Mouse (Mus musculus) lung, postnatal 0 days (tissue): Measurements from ENCODE around the gene Nfu1.

Source experiments
- CTCF ChIP-seq: IDR thresholded peaks from 2 replicates; pipeline ENCODE4 v1.5.1; 2016; ENCODE audit warnings: antibody characterized with exemption, mild to moderate bottlenecking
- EP300 ChIP-seq: IDR thresholded peaks from 2 replicates; pipeline ENCODE4 v1.6.1; 2016; ENCODE audit warnings: antibody characterized with exemption, mild to moderate bottlenecking, control low read depth

DNA sequence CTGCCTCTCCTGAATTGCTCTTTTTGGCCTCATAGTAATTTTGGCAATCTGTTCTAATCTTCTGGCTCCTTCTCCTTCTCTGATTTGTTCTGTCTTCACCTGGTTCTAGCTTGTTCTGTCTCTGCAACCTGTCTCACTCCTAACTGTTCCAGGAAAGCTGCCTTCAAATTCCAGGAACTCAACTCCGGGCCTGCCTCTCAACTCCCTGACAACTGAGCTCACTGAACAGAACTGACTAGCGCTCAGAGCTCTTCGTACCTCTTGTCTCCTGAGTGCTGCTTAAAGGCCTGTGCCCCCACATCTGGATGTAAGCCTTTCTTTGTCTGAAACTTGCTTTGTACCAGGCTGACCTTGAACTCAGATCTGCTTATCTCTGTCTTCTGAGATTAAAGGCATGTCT, 23.4 kb downstream of the Nfu1 start:
- TF ChIP-seq EP300 (no peak), CTCF (no peak)
